Mouse (Mus musculus): Measurements from ENCODE around the gene Ncstn. TPM values are rescaled to one million over a fixed set of nuclear protein-coding genes. Genes with fewer than 3 reads are reported as not detected.

Ncstn gene
- total RNA-seq, 2 experiments from 2014 or later = 25.1 to 28.8 TPM

Other genes with a start within 250 kb of the Ncstn start
- gene Cd84, start 243.1 kb downstream of the Ncstn start, total RNA-seq (2021) = 1 to 10 TPM in 1 of 2 experiments, under 1 TPM in 1; 0.97 to 1.1 TPM
- gene Gm10521, start 187.1 kb downstream of the Ncstn start, total RNA-seq (2021) = not detected
- 1 to 10 TPM in 1 of 2 experiments, not detected in 1; 1.3 TPM for gene Slamf6, start 165.3 kb downstream of the Ncstn start, total RNA-seq (2021)
- 1 to 10 TPM; 1.4 TPM for gene Vangl2, start 54.4 kb downstream of the Ncstn start, total RNA-seq (2021)
- gene Nhlh1, start 25.2 kb downstream of the Ncstn start, total RNA-seq (2021) = not detected
- gene Copa, start 266 bp downstream of the Ncstn start, total RNA-seq (2021) = 10 to 100 TPM; 67.9 to 80.5 TPM
- gene Pex19, start 44.0 kb upstream of the Ncstn start, total RNA-seq (2021) = 10 to 100 TPM; 73.9 to 77.5 TPM
- 100 to 1,000 TPM; 165 to 181 TPM for gene Dcaf8, start 65.3 kb upstream of the Ncstn start, total RNA-seq (2021)
- 10 to 100 TPM; 22.5 to 28.4 TPM for gene Pea15a, start 124.0 kb upstream of the Ncstn start, total RNA-seq (2021)
- 1,000 to 10,000 TPM; 4,749 to 5,131 TPM for gene Casq1, start 137.1 kb upstream of the Ncstn start, total RNA-seq (2021)
- gene Atp1a4, start 175.6 kb upstream of the Ncstn start, total RNA-seq (2021) = under 1 TPM; 0.51 to 0.72 TPM
- 1 to 10 TPM; 8.4 to 9.8 TPM for gene Igsf8, start 178.8 kb upstream of the Ncstn start, total RNA-seq (2021)
- 1,000 to 10,000 TPM in 1 of 2 experiments, 100 to 1,000 TPM in 1; 930 to 1,020 TPM for gene Atp1a2, start 215.3 kb upstream of the Ncstn start, total RNA-seq (2021)
- not detected for gene Kcnj9, start 246.5 kb upstream of the Ncstn start, total RNA-seq (2021)

Measured in gastrocnemius, postnatal 36 days (tissue).